Mouse (Mus musculus): ENCODE measurements around the gene Arhgap24. TPM values are rescaled to one million over a fixed set of nuclear protein-coding genes. Genes with fewer than 3 reads are reported as not detected.
A peak's percentile ranks its signal among the peaks of the same experiment; 100 is the strongest.

Arhgap24 gene
- polyA plus RNA-seq, 1 experiment from 2014 or later, result 14.8 TPM

GRCm38 (mm10) chr5:102692487-102692886, 211.3 kb downstream of the Arhgap24 start:
- Histone ChIP-seq H3K4me3 (ENCODE audit: low read depth, low read length) (no peak overlapping the region), H3K4me1 (replicated peaks; ENCODE audit: control insufficient read depth, insufficient read depth, low read length) (no peaks in the 10 kb centered on the region), H3K9me3 (ENCODE audit: control insufficient read depth, low read length) (no peaks in the 10 kb centered on the region), H3K27me3 (replicated peaks; ENCODE audit: control insufficient read depth, insufficient read depth, low read length) (no peaks in the 10 kb centered on the region), H3K36me3 (ENCODE audit: control insufficient read depth, insufficient read depth, low read length) (no peaks in the 10 kb centered on the region), H3K27ac (ENCODE audit: low read depth) (no peak overlapping the region), H3K4me2 (ENCODE audit: low read length) (no peak overlapping the region), H3K9ac (ENCODE audit: low read length) (no peak overlapping the region)
- no peak for DNase-seq (ENCODE audit: low spot score)
- ATAC-seq (replicated peaks; ENCODE audit: low FRiP score, low TSS enrichment, low read depth), result 0 out of 2 replicates have a peak, but pooled peaks have one; percentile 60
- 14% methylated on average over 4 of the region's 4 CpGs for WGBS

DNA sequence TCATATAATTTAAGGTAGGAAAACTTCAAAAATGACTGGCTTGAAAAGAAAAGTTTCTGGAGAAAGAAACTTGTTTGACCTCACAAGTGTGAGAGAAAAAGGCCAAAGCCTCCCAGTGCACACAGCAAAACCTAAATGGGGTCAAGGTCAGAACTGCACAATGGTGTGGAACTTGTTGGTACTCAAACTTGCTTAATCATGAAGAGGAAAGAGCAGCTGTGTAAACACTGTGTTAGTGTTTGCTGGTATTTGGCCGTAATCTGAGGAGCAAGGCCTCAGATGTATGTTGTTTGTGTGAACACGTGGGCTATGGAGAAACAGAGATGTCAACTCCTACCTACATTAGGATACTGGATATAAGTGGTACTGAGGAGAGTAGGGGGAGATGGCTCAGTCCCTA, 212.0 kb downstream of the Arhgap24 start:
- Histone ChIP-seq H3K4me1 (replicated peaks; ENCODE audit: control insufficient read depth, insufficient read depth, low read length) (no peaks in the 10 kb centered on the region), H3K9me3 (ENCODE audit: control insufficient read depth, low read length) (no peaks in the 10 kb centered on the region), H3K27me3 (replicated peaks; ENCODE audit: control insufficient read depth, insufficient read depth, low read length) (no peaks in the 10 kb centered on the region), H3K4me3 (ENCODE audit: low read depth, low read length) (no peak overlapping the region), H3K4me2 (ENCODE audit: low read length) (no peak overlapping the region), H3K9ac (ENCODE audit: low read length) (no peak overlapping the region), H3K36me3 (ENCODE audit: control insufficient read depth, insufficient read depth, low read length) (no peaks in the 10 kb centered on the region), H3K27ac (ENCODE audit: low read depth) (no peak overlapping the region)
- ATAC-seq (replicated peaks; ENCODE audit: low FRiP score, low TSS enrichment, low read depth) (no peak), DNase-seq (ENCODE audit: low spot score) (no peak)
- WGBS, result 69% methylated on average over 2 of the region's 2 CpGs

DNA sequence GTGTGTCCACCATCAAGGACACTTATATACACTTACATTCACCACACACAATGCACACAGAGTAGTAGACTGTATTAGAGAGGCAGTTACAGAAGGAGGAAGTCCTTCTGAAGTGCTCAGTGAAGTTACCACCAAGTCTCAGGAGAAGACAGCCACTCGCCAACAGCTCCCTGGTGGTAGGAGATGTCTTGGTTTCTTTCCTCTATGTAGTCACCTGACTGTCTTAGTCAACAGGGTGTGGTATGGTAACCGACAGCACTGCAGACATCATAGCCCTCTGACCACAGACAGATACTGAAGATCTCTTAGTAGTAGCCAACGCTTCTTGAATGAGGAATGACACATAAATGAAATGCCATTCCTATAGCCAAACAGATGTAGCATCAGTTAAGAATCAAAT, 212.7 kb downstream of the Arhgap24 start:
- no peaks in the 10 kb centered on the region for H3K4me1 ChIP-seq (replicated peaks; ENCODE audit: control insufficient read depth, insufficient read depth, low read length)
- H3K4me3 ChIP-seq (ENCODE audit: low read depth, low read length), result no peak overlapping the region
- H3K36me3 ChIP-seq (ENCODE audit: control insufficient read depth, insufficient read depth, low read length), result no peaks in the 10 kb centered on the region
- no peak overlapping the region for H3K27ac ChIP-seq (ENCODE audit: low read depth)
- no peak overlapping the region for H3K4me2 ChIP-seq (ENCODE audit: low read length)
- no peak overlapping the region for H3K9ac ChIP-seq (ENCODE audit: low read length)
- ATAC-seq (replicated peaks; ENCODE audit: low FRiP score, low TSS enrichment, low read depth) (no peak), DNase-seq (ENCODE audit: low spot score) (no peak)
- H3K9me3 ChIP-seq (ENCODE audit: control insufficient read depth, low read length), result no peaks in the 10 kb centered on the region
- 88% methylated on average over 3 of the region's 3 CpGs for WGBS
- no peaks in the 10 kb centered on the region for H3K27me3 ChIP-seq (replicated peaks; ENCODE audit: control insufficient read depth, insufficient read depth, low read length)

GRCm38 (mm10) chr5:102697784-102698183, 216.6 kb downstream of the Arhgap24 start:
- Histone ChIP-seq H3K9ac (ENCODE audit: low read length) (no peak overlapping the region), H3K4me2 (ENCODE audit: low read length) (no peak overlapping the region), H3K4me3 (ENCODE audit: low read depth, low read length) (no peak overlapping the region), H3K36me3 (ENCODE audit: control insufficient read depth, insufficient read depth, low read length) (no peaks in the 10 kb centered on the region), H3K27me3 (replicated peaks; ENCODE audit: control insufficient read depth, insufficient read depth, low read length) (no peaks in the 10 kb centered on the region), H3K27ac (ENCODE audit: low read depth) (no peak overlapping the region), H3K4me1 (replicated peaks; ENCODE audit: control insufficient read depth, insufficient read depth, low read length) (no peaks in the 10 kb centered on the region), H3K9me3 (ENCODE audit: control insufficient read depth, low read length) (no peaks in the 10 kb centered on the region)
- ATAC-seq (replicated peaks; ENCODE audit: low FRiP score, low TSS enrichment, low read depth) (no peak), DNase-seq (ENCODE audit: low spot score) (no peak)
- WGBS, result 86% methylated on average over 1 of the region's 1 CpGs

- Histone ChIP-seq H3K27me3 (replicated peaks; ENCODE audit: control insufficient read depth, insufficient read depth, low read length) (no peaks in the 10 kb centered on the region), H3K4me1 (replicated peaks; ENCODE audit: control insufficient read depth, insufficient read depth, low read length) (no peaks in the 10 kb centered on the region), H3K36me3 (ENCODE audit: control insufficient read depth, insufficient read depth, low read length) (no peaks in the 10 kb centered on the region), H3K9ac (ENCODE audit: low read length) (no peak overlapping the region), H3K4me3 (ENCODE audit: low read depth, low read length) (no peak overlapping the region), H3K9me3 (ENCODE audit: control insufficient read depth, low read length) (no peaks in the 10 kb centered on the region), H3K4me2 (ENCODE audit: low read length) (no peak overlapping the region), H3K27ac (ENCODE audit: low read depth) (no peak overlapping the region)
- WGBS, result 85% methylated on average over 5 of the region's 5 CpGs
- DNase-seq (ENCODE audit: low spot score) (no peak), ATAC-seq (replicated peaks; ENCODE audit: low FRiP score, low TSS enrichment, low read depth) (no peak)
Measured at GRCm38 (mm10) chr5:102698396-102698795, 217.2 kb downstream of the Arhgap24 start.

- no peak for DNase-seq (ENCODE audit: low spot score)
- H3K9ac ChIP-seq (ENCODE audit: low read length), result no peak overlapping the region
- no peaks in the 10 kb centered on the region for H3K27me3 ChIP-seq (replicated peaks; ENCODE audit: control insufficient read depth, insufficient read depth, low read length)
- H3K4me3 ChIP-seq (ENCODE audit: low read depth, low read length), result no peak overlapping the region
- WGBS, result 89% methylated on average over 2 of the region's 2 CpGs
- no peaks in the 10 kb centered on the region for H3K36me3 ChIP-seq (ENCODE audit: control insufficient read depth, insufficient read depth, low read length)
- H3K27ac ChIP-seq (ENCODE audit: low read depth), result no peak overlapping the region
- H3K9me3 ChIP-seq (ENCODE audit: control insufficient read depth, low read length), result no peaks in the 10 kb centered on the region
- no peak for ATAC-seq (replicated peaks; ENCODE audit: low FRiP score, low TSS enrichment, low read depth)
- H3K4me1 ChIP-seq (replicated peaks; ENCODE audit: control insufficient read depth, insufficient read depth, low read length), result no peaks in the 10 kb centered on the region
- H3K4me2 ChIP-seq (ENCODE audit: low read length), result no peak overlapping the region
Measured at GRCm38 (mm10) chr5:102698891-102699290, 217.7 kb downstream of the Arhgap24 start.

DNA sequence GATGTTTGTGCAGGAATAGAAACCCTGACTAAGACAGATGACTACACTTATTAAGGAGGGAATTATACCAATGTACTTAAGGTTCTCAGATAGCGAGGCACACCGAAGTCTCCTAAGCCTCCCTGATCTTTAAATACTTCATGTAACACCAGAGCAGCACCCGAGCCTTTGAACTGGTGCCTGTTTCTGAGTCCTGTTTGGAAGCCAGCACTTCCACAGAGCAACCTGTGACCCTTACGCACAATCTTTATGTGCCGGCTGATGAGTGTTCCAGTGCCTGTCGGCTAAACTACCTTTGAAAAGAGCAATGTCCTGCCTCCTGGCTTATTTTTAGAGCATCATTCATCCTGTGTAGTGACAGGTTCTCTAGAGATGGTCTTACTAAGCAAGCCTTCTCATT, 221.4 kb downstream of the Arhgap24 start:
- DNase-seq (ENCODE audit: low spot score) (no peak), ATAC-seq (replicated peaks; ENCODE audit: low FRiP score, low TSS enrichment, low read depth) (no peak)
- Histone ChIP-seq H3K9me3 (ENCODE audit: control insufficient read depth, low read length) (no peaks in the 10 kb centered on the region), H3K9ac (ENCODE audit: low read length) (no peak overlapping the region), H3K27me3 (replicated peaks; ENCODE audit: control insufficient read depth, insufficient read depth, low read length) (no peaks in the 10 kb centered on the region), H3K4me2 (ENCODE audit: low read length) (no peak overlapping the region), H3K36me3 (ENCODE audit: control insufficient read depth, insufficient read depth, low read length) (no peaks in the 10 kb centered on the region), H3K4me3 (ENCODE audit: low read depth, low read length) (no peak overlapping the region), H3K27ac (ENCODE audit: low read depth) (no peak overlapping the region), H3K4me1 (replicated peaks; ENCODE audit: control insufficient read depth, insufficient read depth, low read length) (0 out of 2 replicates have a peak, but pooled peaks cover 3% of the 10 kb centered on the region)
- WGBS, result 64% methylated on average over 6 of the region's 6 CpGs

DNA sequence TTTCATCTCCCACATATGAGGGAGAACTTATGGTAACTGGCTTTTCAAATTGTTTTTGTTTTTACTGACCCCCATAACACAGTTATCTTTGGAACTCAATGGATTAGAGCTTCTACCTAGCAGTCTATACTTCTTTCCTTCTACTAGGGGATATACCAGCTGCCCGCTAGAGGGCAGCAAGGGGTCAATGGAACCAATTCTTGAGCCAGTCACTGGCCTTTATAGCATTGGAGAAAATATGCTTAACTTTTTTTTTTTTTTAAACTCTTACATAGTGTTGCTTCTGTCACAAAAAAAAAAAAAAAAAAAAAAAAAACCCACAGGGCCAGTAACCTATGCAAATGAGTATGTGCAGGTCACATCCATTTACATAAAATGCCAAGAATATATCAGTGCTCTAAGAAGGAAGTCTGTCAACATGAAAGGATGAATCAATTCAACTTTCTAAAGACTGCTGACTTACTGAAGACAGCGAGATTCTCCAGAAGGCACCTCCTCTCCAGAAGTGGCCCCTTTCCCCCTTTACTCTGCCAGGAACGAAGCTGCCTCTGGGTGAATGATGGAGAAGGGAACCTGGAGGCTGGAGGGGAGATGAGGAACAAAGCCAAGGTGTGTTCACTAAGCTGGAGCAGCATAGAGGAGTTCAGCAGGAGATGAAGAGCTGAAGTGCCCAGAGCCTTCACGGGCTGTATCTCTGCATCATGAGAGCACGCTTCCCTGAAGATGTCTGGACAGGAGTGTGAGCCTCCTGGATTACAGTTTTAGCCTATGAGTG, 222.3 kb downstream of the Arhgap24 start:
- no peaks in the 10 kb centered on the region for H3K36me3 ChIP-seq (ENCODE audit: control insufficient read depth, insufficient read depth, low read length)
- no peaks in the 10 kb centered on the region for H3K27me3 ChIP-seq (replicated peaks; ENCODE audit: control insufficient read depth, insufficient read depth, low read length)
- H3K4me2 ChIP-seq (ENCODE audit: low read length), result no peak overlapping the region
- ATAC-seq (replicated peaks; ENCODE audit: low FRiP score, low TSS enrichment, low read depth), result no peak; the same call in 1 of the 2 replicates
- H3K27ac ChIP-seq (ENCODE audit: low read depth), result no peak overlapping the region
- H3K9ac ChIP-seq (ENCODE audit: low read length), result no peak overlapping the region
- H3K4me1 ChIP-seq (replicated peaks; ENCODE audit: control insufficient read depth, insufficient read depth, low read length), result 0 out of 2 replicates have a peak, but pooled peaks cover 3% of the 10 kb centered on the region
- H3K4me3 ChIP-seq (ENCODE audit: low read depth, low read length), result no peak overlapping the region
- DNase-seq (ENCODE audit: low spot score), result peak; percentile 70
- no peaks in the 10 kb centered on the region for H3K9me3 ChIP-seq (ENCODE audit: control insufficient read depth, low read length)
- WGBS, result 31% methylated on average over 5 of the region's 5 CpGs

GRCm38 (mm10) chr5:102705170-102705569, 224.0 kb downstream of the Arhgap24 start:
- no peaks in the 10 kb centered on the region for H3K27me3 ChIP-seq (replicated peaks; ENCODE audit: control insufficient read depth, insufficient read depth, low read length)
- H3K4me1 ChIP-seq (replicated peaks; ENCODE audit: control insufficient read depth, insufficient read depth, low read length), result 0 out of 2 replicates have a peak, but pooled peaks cover 3% of the 10 kb centered on the region
- H3K9ac ChIP-seq (ENCODE audit: low read length), result no peak overlapping the region
- no peaks in the 10 kb centered on the region for H3K36me3 ChIP-seq (ENCODE audit: control insufficient read depth, insufficient read depth, low read length)
- H3K9me3 ChIP-seq (ENCODE audit: control insufficient read depth, low read length), result no peaks in the 10 kb centered on the region
- H3K27ac ChIP-seq (ENCODE audit: low read depth), result no peak overlapping the region
- 41% methylated on average over 2 of the region's 2 CpGs for WGBS
- H3K4me3 ChIP-seq (ENCODE audit: low read depth, low read length), result no peak overlapping the region
- DNase-seq (ENCODE audit: low spot score), result no peak
- H3K4me2 ChIP-seq (ENCODE audit: low read length), result no peak overlapping the region
- ATAC-seq (replicated peaks; ENCODE audit: low FRiP score, low TSS enrichment, low read depth), result no peak
